Mouse (Mus musculus): Measurements from ENCODE around the gene Zdhhc5.

Gene Zdhhc5

DNA sequence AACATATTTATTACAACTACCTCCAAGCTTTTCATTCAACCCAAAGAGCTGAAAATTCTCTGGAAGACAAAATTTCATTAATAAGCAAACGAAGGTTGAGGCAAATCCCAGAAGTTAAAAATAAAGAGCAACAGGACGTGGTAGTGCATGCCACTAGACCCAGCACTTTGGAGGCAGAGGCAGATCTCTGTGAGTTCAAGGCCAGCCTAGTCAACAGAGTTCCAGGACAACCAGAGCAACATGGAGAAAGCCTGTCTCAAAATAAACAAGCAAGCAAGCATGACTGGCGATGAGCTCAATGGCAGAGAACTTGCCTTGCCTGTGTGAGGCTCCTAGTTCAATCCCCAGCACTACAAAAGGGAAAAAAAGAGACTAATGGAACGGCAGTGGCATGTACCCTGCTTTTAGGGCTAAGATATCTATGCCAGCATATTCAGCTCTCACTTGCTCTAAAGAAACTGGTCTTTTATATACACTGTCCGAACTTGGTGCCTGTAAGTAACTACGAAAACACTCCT is 67.9 kb downstream of the Zdhhc5 start:
- DNase-seq (ENCODE audit: extremely low read depth, low read depth), result no peak

DNA sequence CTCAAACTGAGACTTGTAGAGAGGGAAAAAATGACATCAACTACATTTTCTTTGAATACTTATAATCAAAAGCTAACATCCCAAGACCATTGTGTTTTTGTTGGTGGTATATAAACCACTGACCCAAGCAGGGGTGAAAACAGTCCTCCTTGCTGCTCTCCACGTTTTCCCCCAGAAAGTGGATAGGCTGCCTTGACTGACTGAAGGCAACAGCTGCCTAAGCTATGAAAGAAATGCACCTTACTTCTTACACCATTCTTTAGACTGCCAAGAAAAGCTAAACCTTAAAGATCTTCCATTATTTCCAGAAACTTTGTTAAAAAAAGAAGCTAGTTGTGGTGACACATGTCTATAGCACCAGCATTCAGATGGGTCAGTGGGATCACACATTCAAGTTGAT is 68.8 kb downstream of the Zdhhc5 start:
- DNase-seq (ENCODE audit: extremely low read depth, low read depth), result no peak

DNA sequence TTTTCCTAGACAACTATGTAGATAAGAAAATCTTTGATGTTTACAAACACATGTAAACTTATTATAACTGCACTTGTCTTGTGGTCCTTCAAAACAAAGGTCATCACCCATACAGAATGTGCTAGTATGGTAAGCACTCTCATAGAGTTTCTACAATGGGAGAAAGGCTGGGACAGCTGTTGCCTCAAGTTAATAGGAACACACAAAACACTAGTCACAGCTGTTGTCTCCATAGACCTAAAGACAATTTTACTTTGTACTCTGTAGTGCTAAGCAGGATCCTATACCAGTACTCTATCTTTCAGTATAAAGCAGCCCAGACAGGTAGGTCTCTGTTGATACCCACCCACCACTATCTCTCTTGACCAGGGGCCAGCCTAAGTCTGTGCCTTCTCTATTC is 74.1 kb downstream of the Zdhhc5 start:
- DNase-seq (ENCODE audit: extremely low read depth, low read depth), result no peak

DNA sequence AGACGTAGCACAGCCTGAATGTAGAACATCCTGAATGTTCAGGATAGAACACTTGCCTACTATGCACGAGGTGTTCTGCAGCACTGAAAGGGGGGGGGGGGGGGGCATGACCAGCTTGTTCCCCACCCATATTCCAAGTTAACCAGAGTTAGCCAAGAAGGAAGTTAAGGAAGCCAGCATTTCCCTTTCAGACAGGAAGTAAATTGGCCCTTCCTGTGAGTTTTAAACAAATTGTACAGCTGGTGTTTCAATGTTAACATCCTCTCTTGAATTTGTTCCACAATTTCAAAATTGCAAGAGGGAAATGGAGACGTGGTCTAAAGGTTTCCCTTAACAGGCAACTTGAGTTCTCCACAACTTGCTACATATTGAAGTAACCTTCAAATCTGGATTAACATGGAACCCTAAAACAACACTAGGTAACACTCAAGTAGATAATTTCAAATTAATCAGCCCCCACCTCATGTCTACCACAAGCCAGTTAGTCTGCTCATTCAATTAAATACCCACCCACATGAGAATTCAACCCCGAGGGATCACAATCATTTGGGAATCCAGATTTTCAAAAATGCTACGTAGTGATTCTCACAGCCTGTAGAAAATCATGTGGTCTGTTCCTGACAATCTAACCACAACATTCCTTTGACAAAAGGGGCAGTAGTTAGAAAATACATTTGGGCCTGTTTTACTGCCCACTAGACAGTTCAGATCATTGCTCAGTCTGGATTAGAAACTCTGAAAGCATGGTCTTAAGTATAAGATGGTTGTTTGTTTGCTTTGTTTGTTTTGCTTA is 76.4 kb downstream of the Zdhhc5 start:
- no peak for DNase-seq (ENCODE audit: extremely low read depth, low read depth)

All from MEL-GATA-1-ER (cell line).